Mouse (Mus musculus) small intestine, adult 2 months (tissue): ENCODE data around the gene Hs1bp3.

ENCODE experiments used
- CTCF ChIP-seq: fragments of 200-500 bp; IDR thresholded peaks from 2 replicates; pipeline ENCODE4 v1.5.1; 2012; ENCODE audit warnings: low read depth, mild to moderate bottlenecking, control low read depth, inconsistent platforms, low read length, moderate library complexity, mixed read lengths; ENCODE audit not compliant: insufficient replicate concordance, insufficient read length; ENCODE audit errors: extremely low read depth
- POLR2A ChIP-seq: fragments of 200-500 bp; IDR thresholded peaks from 2 replicates; pipeline ENCODE4 v1.6.1; 2012; ENCODE audit warnings: low read depth, mild to moderate bottlenecking, control low read depth, inconsistent platforms, low read length, moderate library complexity

DNA sequence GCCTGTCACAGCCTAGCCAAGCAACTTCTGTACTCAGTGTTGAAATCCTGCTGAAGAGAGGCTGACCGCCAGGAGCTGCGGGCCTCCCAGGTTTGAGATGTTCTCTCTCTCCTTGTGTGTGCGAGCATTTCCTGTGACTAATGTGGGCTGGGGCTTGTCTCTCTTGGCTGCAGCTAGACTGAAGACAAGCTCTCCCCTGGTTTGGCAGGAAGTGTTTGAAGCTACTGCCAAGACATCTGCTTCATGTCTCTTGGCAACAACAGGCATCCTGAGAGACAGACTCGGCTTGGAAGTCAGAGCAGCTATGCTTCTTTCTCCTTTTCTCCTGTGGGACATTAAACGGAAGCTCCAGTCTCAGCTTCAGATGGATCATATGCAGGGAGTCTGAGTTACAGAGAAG lies 44.2 kb downstream of the Hs1bp3 start:
- TF ChIP-seq CTCF (peak; percentile 16; the same call in 1 of the 2 replicates), POLR2A (no peak)
